Mouse (Mus musculus) ES-Bruce4 (cell line): ENCODE measurements around the gene Arhgap18. TPM values are rescaled to one million over a fixed set of nuclear protein-coding genes. Genes with fewer than 3 reads are reported as not detected.

Experiments used
- H3K27ac ChIP-seq: 2 replicates; pipeline ENCODE4 v1.5.1; 2012; ENCODE audit warnings: low read length, inconsistent platforms; ENCODE audit not compliant: insufficient read depth
- H3K27me3 ChIP-seq: 2 replicates; pipeline ENCODE4 v1.6.1; 2012; ENCODE audit warnings: mild to moderate bottlenecking, low read length, inconsistent platforms; ENCODE audit not compliant: control insufficient read depth, poor library complexity, insufficient read depth, severe bottlenecking
- H3K36me3 ChIP-seq: 2 replicates; pipeline ENCODE4 v1.6.1; 2012; ENCODE audit warnings: inconsistent platforms, mild to moderate bottlenecking, low read length, moderate library complexity; ENCODE audit not compliant: control insufficient read depth, poor library complexity, insufficient read depth, severe bottlenecking
- H3K4me1 ChIP-seq: one replicate; pipeline ENCODE4 v1.8.1; 2011; ENCODE audit warnings: low read length; ENCODE audit not compliant: control insufficient read depth, insufficient read depth
- H3K4me3 ChIP-seq: 2 replicates; pipeline ENCODE4 v1.5.1; 2011; ENCODE audit warnings: low read depth, mild to moderate bottlenecking, low read length
- H3K9ac ChIP-seq: 2 replicates; pipeline ENCODE4 v1.6.1; 2012; ENCODE audit warnings: low read depth, mild to moderate bottlenecking, inconsistent platforms; ENCODE audit not compliant: poor library complexity, severe bottlenecking
- H3K9me3 ChIP-seq: replicated peaks from 2 replicates; pipeline ENCODE4 v1.6.1; 2012; ENCODE audit warnings: mild to moderate bottlenecking, low read length, inconsistent platforms; ENCODE audit not compliant: control insufficient read depth, poor library complexity, insufficient read depth, severe bottlenecking
- CTCF ChIP-seq: IDR thresholded peaks from one replicate; pipeline ENCODE4 v1.8.1; 2011; ENCODE audit warnings: low read depth, low read length
- EP300 ChIP-seq: IDR thresholded peaks from 2 replicates; pipeline ENCODE4 v1.6.1; 2011; ENCODE audit warnings: low read depth, low read length; ENCODE audit not compliant: insufficient read depth
- POLR2A ChIP-seq: IDR thresholded peaks from one replicate; pipeline ENCODE4 v1.8.1; 2011; ENCODE audit warnings: low read length; ENCODE audit not compliant: insufficient read depth
- polyA plus RNA-seq: library from polyadenylated mRNA; stranded (reverse); fragments of >200 nt; gene quantifications from 2 replicates; pipeline ENCODE4 v1.2.4, GENCODE M21; 2011; ENCODE audit warnings: low read depth; ENCODE audit not compliant: missing spikeins, insufficient read depth, insufficient read length

Gene Arhgap18
- polyA plus RNA-seq: 6.9 and 8.6 TPM in 2 replicates

GRCm38 (mm10) chr10:26752929-26753567, at the start of gene Arhgap18:
TSS of gene Arhgap18 (plus strand) at chr10:26753421.
- no peak within 1 kb of the TSS for H3K27ac ChIP-seq
- no peaks in the 10 kb centered on the region for H3K36me3 ChIP-seq
- no peak within 1 kb of the TSS for H3K9ac ChIP-seq
- TF ChIP-seq POLR2A: no peak
- no peak for TF ChIP-seq CTCF
- no peak for TF ChIP-seq EP300
- no peak within 1 kb of the TSS for H3K4me3 ChIP-seq
- H3K27me3 ChIP-seq: no peaks in the 10 kb centered on the region
- no peaks in the 10 kb centered on the region for H3K9me3 ChIP-seq
- no peaks in the 10 kb centered on the region for H3K4me1 ChIP-seq

- TF ChIP-seq POLR2A: no peak
- no peak for TF ChIP-seq EP300
- TF ChIP-seq CTCF: no peak
- H3K4me3 ChIP-seq: no peak overlapping the region
- no peaks in the 10 kb centered on the region for H3K9me3 ChIP-seq
- H3K27ac ChIP-seq: no peak overlapping the region
- H3K27me3 ChIP-seq: no peaks in the 10 kb centered on the region
- no peaks in the 10 kb centered on the region for H3K4me1 ChIP-seq
- H3K36me3 ChIP-seq: no peaks in the 10 kb centered on the region
- H3K9ac ChIP-seq: no peak overlapping the region
Measured at GRCm38 (mm10) chr10:26710458-26711011, 42.7 kb upstream of the Arhgap18 start.

GRCm38 (mm10) chr10:26711068-26711467, 42.2 kb upstream of the Arhgap18 start:
- H3K4me3 ChIP-seq: no peak overlapping the region
- H3K36me3 ChIP-seq: no peaks in the 10 kb centered on the region
- no peak overlapping the region for H3K27ac ChIP-seq
- H3K9me3 ChIP-seq: no peaks in the 10 kb centered on the region
- H3K9ac ChIP-seq: no peak overlapping the region
- TF ChIP-seq EP300 (no peak), CTCF (no peak), POLR2A (no peak)
- H3K4me1 ChIP-seq: no peaks in the 10 kb centered on the region
- H3K27me3 ChIP-seq: no peaks in the 10 kb centered on the region

DNA sequence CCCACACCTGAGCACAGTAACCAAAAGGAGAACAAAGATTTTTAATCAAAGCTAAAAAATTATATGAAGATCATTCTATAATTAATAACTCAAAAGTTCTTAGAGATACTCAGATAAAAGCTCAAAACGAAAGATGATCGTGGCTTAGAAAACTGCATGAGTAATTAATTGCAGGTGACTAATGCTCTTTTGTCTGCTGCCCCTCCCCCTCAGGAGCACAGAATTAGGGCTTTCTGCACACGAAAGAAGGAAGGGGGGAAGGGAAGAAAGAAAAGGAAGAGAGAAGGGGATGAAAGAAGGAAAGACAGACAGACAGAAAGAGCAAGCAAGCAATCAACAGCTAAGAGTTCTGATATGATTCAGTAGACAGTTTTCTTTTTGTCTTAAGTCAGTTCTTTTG, 39.2 kb upstream of the Arhgap18 start:
- Histone ChIP-seq H3K9me3 (no peaks in the 10 kb centered on the region), H3K27me3 (no peaks in the 10 kb centered on the region), H3K27ac (no peak overlapping the region), H3K9ac (no peak overlapping the region), H3K36me3 (no peaks in the 10 kb centered on the region), H3K4me3 (no peak overlapping the region), H3K4me1 (no peaks in the 10 kb centered on the region)
- TF ChIP-seq EP300: no peak
- TF ChIP-seq CTCF: no peak
- no peak for TF ChIP-seq POLR2A

GRCm38 (mm10) chr10:26724704-26725103, 28.5 kb upstream of the Arhgap18 start:
- Histone ChIP-seq H3K4me1 (no peaks in the 10 kb centered on the region), H3K9ac (no peak overlapping the region), H3K36me3 (no peaks in the 10 kb centered on the region), H3K27me3 (no peaks in the 10 kb centered on the region), H3K27ac (no peak overlapping the region), H3K4me3 (no peak overlapping the region), H3K9me3 (no peaks in the 10 kb centered on the region)
- TF ChIP-seq CTCF (no peak), POLR2A (no peak), EP300 (no peak)

DNA sequence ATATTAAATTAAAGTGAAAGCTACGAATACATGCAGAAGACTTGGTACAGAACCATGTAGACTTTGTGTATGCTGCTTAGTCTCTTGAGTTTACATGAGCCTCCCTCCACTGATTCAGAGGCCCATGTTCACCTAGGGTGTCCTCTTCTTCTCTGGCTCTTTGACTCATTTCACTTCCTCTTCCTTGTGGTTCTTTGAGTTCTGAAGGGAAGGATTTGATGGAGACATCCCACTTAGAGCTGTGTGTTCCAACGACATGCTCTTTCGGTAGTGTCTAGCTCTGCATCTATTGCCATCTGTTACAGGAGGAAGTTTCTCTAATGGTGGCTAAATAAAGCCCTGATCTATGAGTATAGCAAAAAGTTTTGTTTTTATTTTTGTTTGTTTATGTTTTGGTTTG, 28.0 kb upstream of the Arhgap18 start:
- no peak for TF ChIP-seq CTCF
- TF ChIP-seq EP300: no peak
- TF ChIP-seq POLR2A: no peak
- Histone ChIP-seq H3K27me3 (no peaks in the 10 kb centered on the region), H3K36me3 (no peaks in the 10 kb centered on the region), H3K27ac (no peak overlapping the region), H3K9ac (no peak overlapping the region), H3K4me1 (no peaks in the 10 kb centered on the region), H3K4me3 (no peak overlapping the region), H3K9me3 (peaks cover 4% of the 10 kb centered on the region; the same call in 1 of the 2 replicates)
